Mouse (Mus musculus) midbrain, embryonic 11.5 days (tissue): ENCODE data around the gene Galnt9. TPM values are rescaled to one million over a fixed set of nuclear protein-coding genes. Genes with fewer than 3 reads are reported as not detected.

Experiments used
- ATAC-seq: fragments of 200-750 bp; cut with Nextera tagmentation; 2 replicates; pipeline ENCODE4 v1.8.0; 2017; ENCODE audit warnings: moderate TSS enrichment, moderate library complexity; ENCODE audit not compliant: low FRiP score
- DNase-seq: peaks from one replicate; pipeline ENCODE4 v3.0.0; 2015; ENCODE audit warnings: low spot score; ENCODE audit errors: missing footprints
- H3K27ac ChIP-seq: fragments of 300-500 bp; sonication (generic); 2 replicates; pipeline ENCODE4 v1.5.1; 2014; ENCODE audit warnings: low read depth, low read length
- H3K27me3 ChIP-seq: fragments of 300-500 bp; sonication (generic); 2 replicates; pipeline ENCODE4 v1.6.1; 2014; ENCODE audit warnings: mild to moderate bottlenecking, low read length, moderate library complexity, mixed read lengths; ENCODE audit not compliant: control insufficient read depth, insufficient read depth
- H3K36me3 ChIP-seq: fragments of 300-500 bp; sonication (generic); 2 replicates; pipeline ENCODE4 v1.6.1; 2014; ENCODE audit warnings: mild to moderate bottlenecking, low read length, moderate library complexity, mixed read lengths; ENCODE audit not compliant: control insufficient read depth, insufficient read depth
- H3K4me1 ChIP-seq: fragments of 300-500 bp; sonication (generic); 2 replicates; pipeline ENCODE4 v1.6.1; 2014; ENCODE audit warnings: low read length; ENCODE audit not compliant: control insufficient read depth, insufficient read depth
- H3K4me2 ChIP-seq: fragments of 300-500 bp; sonication (generic); 2 replicates; pipeline ENCODE4 v1.6.1; 2014; ENCODE audit warnings: mild to moderate bottlenecking, moderate library complexity
- H3K4me3 ChIP-seq: fragments of 300-500 bp; sonication (generic); 2 replicates; pipeline ENCODE4 v1.5.1; 2014; ENCODE audit warnings: low read depth, low read length
- H3K9ac ChIP-seq: fragments of 300-500 bp; sonication (generic); 2 replicates; pipeline ENCODE4 v1.6.1; 2014; ENCODE audit warnings: low read length
- H3K9me3 ChIP-seq: fragments of 300-500 bp; sonication (generic); 2 replicates; pipeline ENCODE4 v1.6.1; 2016; ENCODE audit warnings: low read length; ENCODE audit not compliant: control insufficient read depth
- WGBS: fragments of 180-500 bp; shearing (Covaris S2); extraction: QIAGEN DNeasy Blood & Tissue Kit; methylation state at CpG from one replicate; pipeline ENCODE4 v1.1.7; 2014; 5-methylcytosine and 5-hydroxymethylcytosine counted together
- polyA plus RNA-seq: library from polyadenylated mRNA; unstranded; fragments of >200 nt; fragmentation: Nextera tagmentation; extraction: Ambion mirVana; gene quantifications from 2 replicates; pipeline ENCODE4 v1.2.1, GENCODE M21; 2014

The Galnt9 gene
- polyA plus RNA-seq, 1 experiment from 2014 or later, result 5.8 TPM

DNA sequence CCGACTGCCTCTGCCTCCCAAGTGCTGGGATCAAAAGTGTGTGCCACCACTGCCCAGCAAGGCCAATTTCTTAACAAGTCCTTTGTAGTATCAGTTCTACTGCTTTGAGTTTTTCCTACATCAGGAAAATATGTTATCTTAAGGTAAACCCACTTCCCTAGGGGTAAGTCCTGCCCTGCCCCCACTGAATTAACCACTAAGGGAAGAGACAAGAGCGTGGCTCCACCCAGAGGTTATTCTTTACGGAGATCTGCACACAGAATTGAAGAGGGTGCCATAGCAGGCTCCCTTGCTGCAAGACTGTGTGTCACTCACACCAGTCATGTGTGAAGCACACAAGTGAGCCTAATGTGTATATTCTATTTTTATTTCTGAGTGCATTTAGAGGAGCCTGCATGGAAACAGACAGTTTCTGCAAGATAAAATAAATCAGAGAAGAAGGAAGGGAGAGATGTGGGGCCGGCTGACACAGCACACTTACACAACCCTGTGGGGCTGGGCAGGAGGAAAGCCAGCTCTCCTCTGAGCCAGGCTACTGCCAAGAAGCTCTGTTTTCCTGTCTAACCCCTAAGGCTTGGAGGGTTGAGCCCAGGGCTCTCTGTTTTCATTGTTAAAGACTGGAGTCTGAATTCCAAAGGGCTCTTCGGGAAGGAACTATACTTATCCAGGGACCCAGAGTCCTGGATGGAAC is 61.5 kb downstream of the Galnt9 start:
- WGBS, result 63% methylated on average over 5 of the region's 5 CpGs
- Histone ChIP-seq H3K4me2 (no peak overlapping the region), H3K27me3 (no peaks in the 10 kb centered on the region), H3K9ac (no peak overlapping the region), H3K4me1 (no peaks in the 10 kb centered on the region), H3K27ac (no peak overlapping the region), H3K9me3 (no peaks in the 10 kb centered on the region), H3K36me3 (no peaks in the 10 kb centered on the region), H3K4me3 (no peak overlapping the region)
- DNase-seq (peak; percentile 44), ATAC-seq (no peak)

DNA sequence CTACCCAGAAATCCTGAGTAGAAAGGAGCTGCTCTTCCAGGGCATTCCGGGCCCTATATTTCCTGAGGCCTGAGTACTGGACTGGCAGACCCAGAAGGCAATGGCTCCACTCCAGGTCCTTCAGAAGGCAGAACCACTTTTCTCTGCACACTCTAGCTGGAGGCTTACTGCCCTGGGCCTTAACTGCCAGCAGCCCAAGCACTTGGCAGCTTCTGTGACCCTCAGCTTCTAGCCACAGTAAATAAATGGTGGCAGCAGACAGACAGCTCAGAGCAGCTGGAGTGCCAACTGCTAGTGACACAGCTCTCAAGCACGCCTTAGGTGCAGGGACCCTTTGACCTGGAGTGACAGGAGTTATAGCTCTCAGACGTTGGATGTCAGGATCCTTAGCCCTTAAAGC is 63.6 kb downstream of the Galnt9 start:
- Histone ChIP-seq H3K9ac (no peak overlapping the region), H3K4me1 (no peaks in the 10 kb centered on the region), H3K4me3 (no peak overlapping the region), H3K27me3 (no peaks in the 10 kb centered on the region), H3K4me2 (no peak overlapping the region), H3K9me3 (no peaks in the 10 kb centered on the region), H3K36me3 (no peaks in the 10 kb centered on the region), H3K27ac (no peak overlapping the region)
- 66% methylated on average over 3 of the region's 3 CpGs for WGBS
- ATAC-seq (no peak), DNase-seq (no peak)

DNA sequence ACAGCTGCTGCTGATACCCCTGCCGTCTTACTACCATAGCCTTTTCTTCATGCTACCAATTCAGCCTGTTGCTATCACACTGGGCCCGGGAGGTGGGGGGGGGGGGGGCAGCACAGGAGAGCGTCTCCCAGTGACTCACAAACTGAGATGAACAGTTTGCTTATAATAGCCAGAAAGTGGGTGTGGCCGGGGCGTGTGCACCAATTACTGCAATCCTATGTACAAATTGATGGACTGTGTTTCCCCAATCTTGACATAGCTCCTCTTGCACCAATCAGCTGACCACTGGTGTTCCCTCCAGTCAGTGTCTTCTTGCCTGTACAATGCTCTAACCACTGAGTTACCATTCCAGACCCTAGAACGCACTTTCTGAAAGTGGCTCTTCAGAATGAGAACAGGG is 64.2 kb downstream of the Galnt9 start:
- DNase-seq (peak; percentile 23), ATAC-seq (no peak)
- H3K36me3 ChIP-seq, result no peaks in the 10 kb centered on the region
- no peaks in the 10 kb centered on the region for H3K27me3 ChIP-seq
- WGBS, result 83% methylated on average over 6 of the region's 6 CpGs
- H3K9ac ChIP-seq, result no peak overlapping the region
- H3K4me3 ChIP-seq, result no peak overlapping the region
- no peaks in the 10 kb centered on the region for H3K9me3 ChIP-seq
- H3K27ac ChIP-seq, result no peak overlapping the region
- H3K4me2 ChIP-seq, result no peak overlapping the region
- H3K4me1 ChIP-seq, result no peaks in the 10 kb centered on the region

DNA sequence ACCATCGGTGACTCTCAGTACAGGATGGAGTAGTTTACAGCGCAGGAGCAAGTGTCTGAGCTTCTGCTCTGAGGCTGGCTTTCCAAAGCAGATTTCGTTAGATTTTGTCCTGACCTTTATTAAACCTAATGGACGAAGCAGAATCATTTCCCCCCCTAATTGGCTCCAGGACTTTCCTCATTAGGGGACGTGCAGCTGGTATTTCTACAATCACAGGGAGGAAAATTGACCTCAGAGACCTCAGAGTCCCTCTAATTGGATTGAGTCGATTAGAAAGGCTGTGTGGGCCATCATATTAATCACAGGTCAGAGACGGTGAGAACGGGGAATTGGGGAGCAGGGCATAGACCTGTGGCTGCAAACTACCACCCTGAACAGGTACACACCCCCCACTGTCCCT is 64.8 kb downstream of the Galnt9 start:
- Histone ChIP-seq H3K9ac (no peak overlapping the region), H3K27ac (no peak overlapping the region), H3K27me3 (no peaks in the 10 kb centered on the region), H3K4me2 (no peak overlapping the region), H3K36me3 (no peaks in the 10 kb centered on the region), H3K4me1 (no peaks in the 10 kb centered on the region), H3K4me3 (no peak overlapping the region), H3K9me3 (no peaks in the 10 kb centered on the region)
- 62% methylated on average over 8 of the region's 8 CpGs for WGBS
- no peak for ATAC-seq
- DNase-seq, result peak; percentile 78

DNA sequence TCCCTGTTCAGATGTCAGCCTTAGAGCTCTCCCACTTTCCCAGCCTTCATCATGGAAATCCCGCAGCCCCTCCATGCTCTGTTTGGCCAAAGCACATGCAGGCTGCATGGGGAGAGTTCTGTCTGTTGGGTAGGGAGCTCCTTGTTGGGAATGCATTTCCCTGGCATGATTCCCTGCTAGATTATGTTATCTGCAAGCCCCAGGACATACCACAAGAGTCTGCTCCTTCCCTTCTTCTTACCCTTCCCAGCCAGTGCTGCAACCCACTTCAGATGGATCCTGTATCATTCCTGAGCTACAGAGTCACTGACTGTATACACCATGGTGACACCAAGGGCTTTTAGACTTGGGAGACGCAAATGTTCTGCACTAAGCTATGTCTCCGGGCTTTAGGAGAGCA is 65.3 kb downstream of the Galnt9 start:
- Histone ChIP-seq H3K4me2 (no peak overlapping the region), H3K4me3 (no peak overlapping the region), H3K27ac (no peak overlapping the region), H3K9ac (no peak overlapping the region), H3K27me3 (no peaks in the 10 kb centered on the region), H3K9me3 (no peaks in the 10 kb centered on the region), H3K36me3 (no peaks in the 10 kb centered on the region), H3K4me1 (no peaks in the 10 kb centered on the region)
- 96% methylated on average over 3 of the region's 3 CpGs for WGBS
- ATAC-seq (no peak), DNase-seq (no peak)

DNA sequence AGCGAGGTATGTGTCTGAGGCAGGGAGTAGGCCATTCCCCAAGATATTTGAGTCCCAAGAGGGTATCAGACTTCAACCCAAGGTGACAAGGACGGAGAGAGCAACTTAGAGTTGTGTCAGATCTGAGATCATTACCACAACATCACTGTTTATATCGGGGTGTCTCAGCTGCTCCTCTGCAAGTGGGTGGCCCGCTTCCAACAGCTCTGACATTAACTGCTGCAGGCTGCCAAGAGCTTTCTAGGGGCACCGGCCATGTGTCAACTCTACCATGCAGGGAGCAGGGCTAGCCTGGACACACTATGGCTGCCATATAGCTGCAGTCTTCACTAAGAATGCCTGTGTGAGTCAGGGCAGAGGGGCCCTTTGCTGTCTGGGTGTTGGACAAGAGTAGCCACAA is 65.7 kb downstream of the Galnt9 start:
- no peak overlapping the region for H3K9ac ChIP-seq
- H3K27ac ChIP-seq, result no peak overlapping the region
- H3K27me3 ChIP-seq, result no peaks in the 10 kb centered on the region
- no peaks in the 10 kb centered on the region for H3K9me3 ChIP-seq
- no peak overlapping the region for H3K4me2 ChIP-seq
- ATAC-seq (no peak), DNase-seq (peak; percentile 28)
- H3K4me3 ChIP-seq, result no peak overlapping the region
- no peaks in the 10 kb centered on the region for H3K36me3 ChIP-seq
- no peaks in the 10 kb centered on the region for H3K4me1 ChIP-seq
- 84% methylated on average over 5 of the region's 5 CpGs for WGBS

DNA sequence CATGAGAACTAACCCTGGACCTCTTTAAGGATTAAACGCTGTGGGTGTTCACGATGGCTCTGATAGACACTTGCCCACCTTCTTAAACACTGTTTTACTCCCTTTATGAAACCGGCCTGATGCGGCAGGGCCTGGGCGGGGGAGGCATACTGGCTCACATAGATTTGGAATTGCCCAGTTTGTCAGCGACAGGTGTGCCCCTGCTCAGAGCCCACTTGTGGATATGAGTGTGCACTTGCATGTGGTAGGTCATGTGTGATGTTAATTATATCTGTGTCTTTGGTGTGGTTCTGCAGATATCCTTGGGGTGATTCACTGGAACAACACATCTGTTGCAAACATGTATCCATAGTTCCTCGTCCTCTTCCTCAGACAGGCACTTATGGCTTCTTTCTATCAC is 66.3 kb downstream of the Galnt9 start:
- peak; percentile 56 for DNase-seq
- no peak for ATAC-seq
- Histone ChIP-seq H3K27me3 (no peaks in the 10 kb centered on the region), H3K4me2 (no peak overlapping the region), H3K4me1 (no peaks in the 10 kb centered on the region), H3K9ac (no peak overlapping the region), H3K27ac (no peak overlapping the region), H3K9me3 (no peaks in the 10 kb centered on the region), H3K4me3 (no peak overlapping the region), H3K36me3 (no peaks in the 10 kb centered on the region)
- WGBS, result 94% methylated on average over 7 of the region's 7 CpGs

DNA sequence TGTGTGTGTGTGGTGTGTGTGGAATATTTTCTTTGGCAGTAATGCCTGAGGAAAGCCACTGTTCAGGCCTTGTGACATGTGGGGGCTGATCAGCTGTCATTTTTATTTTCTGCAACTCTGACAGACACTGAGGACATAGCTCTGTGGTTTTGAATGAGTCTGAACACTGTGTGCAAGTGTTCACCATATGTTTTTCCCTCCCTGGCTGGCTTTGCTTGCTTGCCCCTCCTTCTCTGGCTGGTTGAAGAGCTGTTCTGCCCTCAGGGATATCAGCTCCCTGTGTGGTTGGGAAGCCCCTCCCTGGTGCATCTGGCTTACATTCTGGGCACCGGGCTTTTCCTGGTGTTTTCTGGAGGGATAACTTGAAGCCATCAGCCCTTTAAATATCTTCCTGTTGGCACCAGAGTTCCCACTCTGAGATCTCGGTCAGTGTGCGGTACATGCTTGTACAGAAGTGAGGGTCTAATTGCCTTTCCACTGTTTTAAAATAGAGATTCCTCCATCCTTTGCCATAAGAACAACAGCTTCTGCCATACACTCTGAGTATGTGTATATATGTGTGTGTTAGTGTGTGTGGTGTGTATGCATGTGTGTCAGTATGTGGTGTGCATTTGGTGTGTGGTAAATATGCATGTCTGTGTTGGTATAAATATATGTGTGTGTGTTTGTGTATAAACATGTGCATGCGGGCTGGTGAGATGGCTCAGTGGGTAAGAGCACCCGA is 67.4 kb downstream of the Galnt9 start:
- H3K27me3 ChIP-seq, result no peaks in the 10 kb centered on the region
- no peaks in the 10 kb centered on the region for H3K4me1 ChIP-seq
- H3K36me3 ChIP-seq, result no peaks in the 10 kb centered on the region
- H3K4me2 ChIP-seq, result no peak overlapping the region
- ATAC-seq, result no peak
- DNase-seq, result peak; percentile 41
- H3K4me3 ChIP-seq, result no peak overlapping the region
- H3K9me3 ChIP-seq, result no peaks in the 10 kb centered on the region
- no peak overlapping the region for H3K27ac ChIP-seq
- no peak overlapping the region for H3K9ac ChIP-seq
- WGBS, result 84% methylated on average over 5 of the region's 5 CpGs

DNA sequence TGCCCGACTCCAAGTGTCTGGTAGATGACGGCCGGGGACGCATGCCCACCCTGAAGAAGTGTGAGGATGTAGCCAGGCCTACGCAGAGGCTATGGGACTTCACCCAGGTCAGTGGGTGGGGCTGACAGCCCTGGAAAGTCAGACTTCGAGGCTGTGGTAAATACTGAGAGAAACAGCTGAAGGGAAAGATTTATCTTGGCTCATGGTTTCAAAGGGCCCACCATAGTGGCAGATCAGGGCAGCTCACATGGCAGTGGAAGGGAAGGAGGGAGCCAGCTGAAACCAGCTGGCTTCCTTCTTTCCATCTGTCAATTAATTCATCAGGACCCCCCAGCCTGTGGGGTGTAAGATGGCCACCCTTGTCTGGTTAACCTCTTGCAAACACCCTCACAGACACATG is 75.1 kb downstream of the Galnt9 start:
- Histone ChIP-seq H3K4me3 (no peak overlapping the region), H3K36me3 (no peaks in the 10 kb centered on the region), H3K9me3 (no peaks in the 10 kb centered on the region), H3K27me3 (no peaks in the 10 kb centered on the region), H3K27ac (no peak overlapping the region), H3K9ac (no peak overlapping the region), H3K4me1 (no peaks in the 10 kb centered on the region), H3K4me2 (no peak overlapping the region)
- no peak for ATAC-seq
- DNase-seq, result no peak
- 93% methylated on average over 6 of the region's 6 CpGs for WGBS
